Mouse (Mus musculus) hindbrain, embryonic 12.5 days (tissue): ENCODE results near the gene Dppa2. TPM values are rescaled to one million over a fixed set of nuclear protein-coding genes. Genes with fewer than 3 reads are reported as not detected.
"Not testable (repeated sequence)": the region's sequence is repeated elsewhere in the genome, so short reads cannot be mapped to it uniquely, and the experiment has no call there.

Experiments used
- ATAC-seq: fragments of 200-750 bp; cut with Nextera tagmentation; 2 replicates; pipeline ENCODE4 v1.8.0; 2017; ENCODE audit warnings: moderate TSS enrichment; ENCODE audit not compliant: low FRiP score
- H3K27ac ChIP-seq: fragments of 300-500 bp; sonication (generic); 2 replicates; pipeline ENCODE4 v1.5.1; 2016; ENCODE audit warnings: mild to moderate bottlenecking
- H3K27me3 ChIP-seq: fragments of 300-500 bp; sonication (generic); 2 replicates; pipeline ENCODE4 v1.6.1; 2016; ENCODE audit warnings: mild to moderate bottlenecking
- H3K36me3 ChIP-seq: fragments of 300-500 bp; sonication (generic); 2 replicates; pipeline ENCODE4 v1.6.1; 2016; ENCODE audit warnings: mild to moderate bottlenecking
- H3K4me1 ChIP-seq: fragments of 300-500 bp; sonication (generic); 2 replicates; pipeline ENCODE4 v1.6.1; 2016
- H3K4me2 ChIP-seq: fragments of 300-500 bp; sonication (generic); replicated peaks from 2 replicates; pipeline ENCODE4 v1.6.1; 2016; ENCODE audit warnings: mild to moderate bottlenecking
- H3K4me3 ChIP-seq: fragments of 300-500 bp; sonication (generic); 2 replicates; pipeline ENCODE4 v1.5.1; 2016; ENCODE audit warnings: mild to moderate bottlenecking
- H3K9ac ChIP-seq: fragments of 300-500 bp; sonication (generic); 2 replicates; pipeline ENCODE4 v1.6.1; 2016; ENCODE audit warnings: mild to moderate bottlenecking, moderate library complexity
- H3K9me3 ChIP-seq: fragments of 300-500 bp; sonication (generic); replicated peaks from 2 replicates; pipeline ENCODE4 v1.6.1; 2016; ENCODE audit warnings: mild to moderate bottlenecking
- WGBS: fragments of 180-500 bp; shearing (Covaris S2); methylation state at CpG from one replicate; pipeline ENCODE4 v1.1.7; 2016; 5-methylcytosine and 5-hydroxymethylcytosine counted together
- polyA plus RNA-seq: library from polyadenylated mRNA; unstranded; fragments of >200 nt; fragmentation: Nextera tagmentation; extraction: Ambion mirVana; gene quantifications from 2 replicates; pipeline ENCODE4 v1.2.1, GENCODE M21; 2016

Dppa2 gene
- polyA plus RNA-seq, 1 experiment from 2014 or later, result not detected

DNA sequence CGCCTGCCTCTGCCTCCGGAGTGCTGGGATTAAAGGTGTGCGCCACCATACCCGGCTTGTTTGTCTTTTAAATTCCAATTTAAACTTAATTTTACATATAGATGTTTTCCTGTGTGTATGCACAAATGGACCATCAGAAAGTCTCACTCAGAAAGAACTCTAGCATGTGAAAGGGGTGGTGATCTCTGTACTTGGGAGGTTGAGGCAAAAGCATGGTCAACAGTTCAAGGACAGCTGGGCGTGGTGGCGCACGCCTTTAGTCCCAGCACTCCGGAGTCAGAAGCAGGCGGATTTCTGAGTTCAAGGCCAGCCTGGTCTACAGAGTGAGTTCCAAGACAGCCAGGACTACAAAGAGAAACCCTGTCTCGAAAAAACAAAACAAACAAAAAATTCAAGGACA lies 5.2 kb downstream of the Dppa2 start:
- not testable (repeated sequence) for ATAC-seq, H3K9ac ChIP-seq, H3K36me3 ChIP-seq, H3K4me2 ChIP-seq, H3K27ac ChIP-seq, H3K9me3 ChIP-seq, H3K4me1 ChIP-seq, H3K4me3 ChIP-seq, H3K27me3 ChIP-seq
- WGBS, result 96% methylated on average over 10 of the region's 10 CpGs

GRCm38 (mm10) chr16:48309912-48310630 lies 6.4 kb downstream of the Dppa2 start:
- Histone ChIP-seq H3K27me3 (no peaks in the 10 kb centered on the region), H3K9me3 (no peaks in the 10 kb centered on the region), H3K9ac (no peak overlapping the region), H3K4me1 (no peaks in the 10 kb centered on the region), H3K4me2 (no peak overlapping the region), H3K27ac (no peak overlapping the region), H3K4me3 (no peak overlapping the region), H3K36me3 (no peaks in the 10 kb centered on the region)
- 80% methylated on average over 12 of the region's 12 CpGs for WGBS
- no peak for ATAC-seq

- H3K4me1 ChIP-seq, result no peaks in the 10 kb centered on the region
- no peak for ATAC-seq
- WGBS, result 88% methylated on average over 3 of the region's 3 CpGs
Measured at GRCm38 (mm10) chr16:48315294-48315693, 11.6 kb downstream of the Dppa2 start.

GRCm38 (mm10) chr16:48320781-48321180 lies 17.1 kb downstream of the Dppa2 start:
- Histone ChIP-seq H3K9me3 (no peaks in the 10 kb centered on the region), H3K27me3 (no peaks in the 10 kb centered on the region), H3K4me2 (no peak overlapping the region), H3K9ac (no peak overlapping the region), H3K27ac (no peak overlapping the region), H3K4me3 (no peak overlapping the region), H3K36me3 (no peaks in the 10 kb centered on the region), H3K4me1 (no peaks in the 10 kb centered on the region)
- no peak for ATAC-seq
- 88% methylated on average over 6 of the region's 6 CpGs for WGBS

More at GRCm38 (mm10) chr16:48315294-48315693, 11.6 kb downstream of the Dppa2 start:
- H3K9ac ChIP-seq, result no peak overlapping the region
- no peak overlapping the region for H3K4me2 ChIP-seq
- no peaks in the 10 kb centered on the region for H3K27me3 ChIP-seq
- H3K27ac ChIP-seq, result no peak overlapping the region
- no peaks in the 10 kb centered on the region for H3K9me3 ChIP-seq
- no peaks in the 10 kb centered on the region for H3K36me3 ChIP-seq
- no peak overlapping the region for H3K4me3 ChIP-seq

GRCm38 (mm10) chr16:48323133-48323532 lies 19.4 kb downstream of the Dppa2 start:
- Histone ChIP-seq H3K27ac (no peak overlapping the region), H3K27me3 (no peaks in the 10 kb centered on the region), H3K9ac (no peak overlapping the region), H3K36me3 (no peaks in the 10 kb centered on the region), H3K4me3 (no peak overlapping the region), H3K9me3 (no peaks in the 10 kb centered on the region), H3K4me1 (no peaks in the 10 kb centered on the region), H3K4me2 (no peak overlapping the region)
- ATAC-seq, result no peak
- WGBS, result 65% methylated on average over 6 of the region's 6 CpGs

DNA sequence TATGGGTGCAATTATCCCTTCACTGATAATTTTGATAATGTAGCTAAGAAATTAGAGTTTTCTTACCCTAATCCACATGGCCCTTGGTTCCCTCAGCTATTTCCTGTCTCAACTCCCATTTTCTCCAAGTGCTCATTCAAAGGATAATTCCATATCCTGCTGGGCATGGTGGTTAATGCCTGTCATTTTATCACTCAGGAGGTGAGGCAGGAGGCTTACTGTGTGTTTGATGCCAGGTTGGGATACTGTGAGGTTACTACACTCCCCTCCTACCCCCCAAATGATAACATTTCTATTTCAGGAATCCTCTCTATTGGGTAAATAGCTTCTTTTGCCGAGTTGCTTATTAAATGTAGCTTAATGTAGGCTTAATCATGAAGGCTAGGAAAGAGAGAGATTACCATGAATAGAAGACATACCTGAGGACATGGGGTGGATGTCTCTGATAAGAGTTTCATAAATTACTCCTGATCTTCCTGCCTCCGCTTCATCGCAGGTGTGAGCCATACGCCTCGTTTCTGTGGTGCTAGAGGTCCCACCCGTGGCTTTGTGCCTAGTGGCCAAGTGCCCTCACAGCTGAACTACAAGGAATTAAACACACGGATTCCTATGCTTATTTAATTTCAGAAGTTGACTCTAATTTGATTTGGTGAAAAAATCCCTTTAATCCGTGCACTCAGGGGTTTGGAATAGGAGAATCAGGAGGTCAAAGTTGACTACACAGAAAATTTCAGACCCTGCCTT lies 20.1 kb downstream of the Dppa2 start:
- H3K36me3 ChIP-seq, result no peaks in the 10 kb centered on the region
- no peaks in the 10 kb centered on the region for H3K9me3 ChIP-seq
- no peak overlapping the region for H3K9ac ChIP-seq
- no peaks in the 10 kb centered on the region for H3K4me1 ChIP-seq
- no peak overlapping the region for H3K27ac ChIP-seq
- H3K4me2 ChIP-seq, result no peak overlapping the region
- no peak overlapping the region for H3K4me3 ChIP-seq
- no peaks in the 10 kb centered on the region for H3K27me3 ChIP-seq
- WGBS, result 87% methylated on average over 8 of the region's 8 CpGs
- no peak for ATAC-seq

DNA sequence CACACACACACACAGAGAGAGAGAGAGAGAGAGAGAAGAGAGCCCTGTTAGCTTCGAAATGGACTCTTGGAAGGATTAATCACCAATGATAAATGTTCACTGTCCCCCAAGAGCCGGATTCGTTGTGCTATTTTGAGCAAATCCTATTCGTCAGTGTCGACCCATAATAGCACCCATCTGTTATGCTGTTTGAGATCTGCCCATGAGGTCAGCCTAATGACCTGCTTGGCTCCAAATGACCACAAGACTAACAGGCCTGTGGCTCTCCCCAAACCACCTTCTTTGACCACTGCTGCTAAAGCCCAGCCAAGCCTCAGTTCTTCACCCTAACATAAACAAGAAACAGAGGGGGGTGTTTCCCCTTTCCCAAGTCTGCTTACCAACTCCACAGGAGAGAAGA lies 23.2 kb downstream of the Dppa2 start:
- no peak overlapping the region for H3K4me3 ChIP-seq
- no peak overlapping the region for H3K9ac ChIP-seq
- H3K36me3 ChIP-seq, result no peaks in the 10 kb centered on the region
- WGBS, result 40% methylated on average over 5 of the region's 5 CpGs
- H3K27ac ChIP-seq, result no peak overlapping the region
- H3K9me3 ChIP-seq, result no peaks in the 10 kb centered on the region
- H3K4me2 ChIP-seq, result no peak overlapping the region
- ATAC-seq, result peak; percentile 46; the same call in 1 of the 2 replicates
- no peaks in the 10 kb centered on the region for H3K27me3 ChIP-seq
- no peaks in the 10 kb centered on the region for H3K4me1 ChIP-seq

DNA sequence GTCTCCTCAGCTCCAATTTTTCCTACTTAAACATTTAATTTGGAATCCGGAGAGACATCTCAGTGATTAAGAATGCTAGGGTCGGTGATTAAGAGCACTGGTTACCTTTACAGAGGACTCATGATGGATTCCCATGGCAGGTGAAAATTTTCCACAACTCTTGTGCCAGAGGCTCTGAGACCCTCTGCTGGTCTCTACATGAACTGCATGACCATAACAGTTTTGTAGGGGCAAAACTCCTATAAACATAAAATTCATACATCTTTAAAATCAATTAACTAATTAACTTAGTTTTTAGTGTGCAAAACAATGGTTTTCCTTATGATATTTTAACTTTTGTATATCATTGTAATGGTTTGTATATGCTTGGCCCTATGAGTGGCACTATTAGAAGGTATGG lies 24.7 kb downstream of the Dppa2 start:
- Histone ChIP-seq H3K27me3 (no peaks in the 10 kb centered on the region), H3K27ac (no peak overlapping the region), H3K9ac (no peak overlapping the region)

DNA sequence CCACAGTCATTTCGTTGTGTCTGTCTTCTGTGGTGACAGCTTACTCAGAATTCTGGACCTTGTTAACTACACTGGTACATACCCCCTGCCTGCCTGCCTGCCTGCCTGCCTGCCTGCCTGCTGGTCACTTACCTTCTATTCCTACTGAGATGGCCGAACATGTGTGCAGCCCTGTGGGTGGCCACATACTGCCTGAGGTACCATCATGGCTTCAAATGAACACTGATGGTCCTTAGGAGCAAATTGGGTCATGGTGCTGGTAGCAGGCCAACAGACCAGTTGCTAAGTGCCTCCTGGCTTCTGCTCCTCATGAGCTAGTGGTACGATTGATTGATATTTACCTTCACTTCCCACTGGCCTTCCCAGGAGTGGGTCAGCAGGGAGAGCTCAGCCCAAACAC lies 28.1 kb downstream of the Dppa2 start:
- no peak for ATAC-seq
- 76% methylated on average over 3 of the region's 3 CpGs for WGBS
- Histone ChIP-seq H3K4me2 (no peak overlapping the region), H3K27me3 (no peaks in the 10 kb centered on the region), H3K4me1 (no peaks in the 10 kb centered on the region), H3K9me3 (no peaks in the 10 kb centered on the region), H3K36me3 (no peaks in the 10 kb centered on the region), H3K4me3 (no peak overlapping the region), H3K9ac (no peak overlapping the region), H3K27ac (no peak overlapping the region)

More for the DNA sequence above, 24.7 kb downstream of the Dppa2 start:
- no peak for ATAC-seq
- no peaks in the 10 kb centered on the region for H3K36me3 ChIP-seq
- 91% methylated on average over 2 of the region's 2 CpGs for WGBS
- no peak overlapping the region for H3K4me3 ChIP-seq
- H3K4me1 ChIP-seq, result no peaks in the 10 kb centered on the region
- H3K4me2 ChIP-seq, result no peak overlapping the region
- H3K9me3 ChIP-seq, result no peaks in the 10 kb centered on the region

DNA sequence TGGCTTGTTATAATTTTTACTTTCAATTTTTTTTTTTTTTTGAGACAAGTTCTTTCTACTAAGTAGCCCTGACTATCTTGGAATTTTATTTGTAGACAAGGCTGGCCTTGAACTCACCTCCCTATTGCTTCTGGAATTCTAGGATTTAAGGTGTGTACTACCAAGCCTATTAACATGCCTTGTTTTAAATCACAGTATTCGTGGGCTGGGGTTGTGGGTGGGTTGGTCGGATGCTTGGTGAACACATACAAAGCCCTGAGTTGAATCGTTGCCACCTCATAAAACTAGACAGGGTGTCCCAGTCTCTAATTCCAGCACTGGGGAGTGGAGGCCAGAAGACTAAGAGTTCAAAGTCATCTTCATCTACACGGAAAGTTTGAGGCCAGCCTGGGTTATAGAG lies 31.6 kb downstream of the Dppa2 start:
- Histone ChIP-seq H3K36me3 (no peaks in the 10 kb centered on the region), H3K9me3 (no peaks in the 10 kb centered on the region), H3K4me1 (no peaks in the 10 kb centered on the region), H3K4me2 (no peak overlapping the region), H3K4me3 (no peak overlapping the region), H3K9ac (no peak overlapping the region), H3K27ac (no peak overlapping the region), H3K27me3 (no peaks in the 10 kb centered on the region)
- ATAC-seq, result no peak
- WGBS, result 87% methylated on average over 4 of the region's 4 CpGs

DNA sequence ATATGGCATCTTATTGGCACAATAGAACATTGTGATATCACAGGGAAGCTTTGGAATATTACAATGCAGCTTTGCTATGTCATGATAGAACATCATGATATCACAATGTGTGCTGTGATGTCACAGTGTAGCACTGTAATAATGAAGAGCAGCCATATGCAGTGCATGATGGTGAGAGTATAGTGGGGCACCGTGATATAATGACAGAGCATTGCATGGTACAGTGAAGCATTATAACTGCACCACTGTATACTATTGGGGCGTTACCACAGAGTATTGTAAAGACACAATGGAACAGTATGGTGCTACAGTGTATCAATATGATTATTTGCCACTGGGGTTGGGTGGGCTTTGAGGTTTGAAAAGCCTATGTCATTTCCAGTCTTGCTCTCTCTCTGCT lies 40.5 kb downstream of the Dppa2 start:
- Histone ChIP-seq H3K27me3 (no peaks in the 10 kb centered on the region), H3K36me3 (no peaks in the 10 kb centered on the region), H3K27ac (no peak overlapping the region), H3K9me3 (no peaks in the 10 kb centered on the region), H3K4me1 (no peaks in the 10 kb centered on the region), H3K9ac (no peak overlapping the region), H3K4me3 (no peak overlapping the region), H3K4me2 (no peak overlapping the region)
- 89% methylated on average over 2 of the region's 2 CpGs for WGBS
- ATAC-seq, result no peak

- H3K27ac ChIP-seq, result no peak overlapping the region
- no peak for ATAC-seq
- no peak overlapping the region for H3K9ac ChIP-seq
- no peaks in the 10 kb centered on the region for H3K9me3 ChIP-seq
- H3K4me1 ChIP-seq, result no peaks in the 10 kb centered on the region
- no peaks in the 10 kb centered on the region for H3K27me3 ChIP-seq
- WGBS, result 84% methylated on average over 1 of the region's 1 CpGs
- no peak overlapping the region for H3K4me3 ChIP-seq
- H3K4me2 ChIP-seq, result no peak overlapping the region
- H3K36me3 ChIP-seq, result no peaks in the 10 kb centered on the region
Measured at GRCm38 (mm10) chr16:48347246-48347645, 43.5 kb downstream of the Dppa2 start.

- H3K27ac ChIP-seq, result no peak overlapping the region
- WGBS, result 77% methylated on average over 5 of the region's 5 CpGs
- ATAC-seq, result no peak
- no peak overlapping the region for H3K9ac ChIP-seq
- no peaks in the 10 kb centered on the region; the same call in 1 of the 2 replicates for H3K9me3 ChIP-seq
- H3K4me2 ChIP-seq, result no peak overlapping the region
- H3K4me1 ChIP-seq, result no peaks in the 10 kb centered on the region
- H3K4me3 ChIP-seq, result no peak overlapping the region
- no peaks in the 10 kb centered on the region for H3K36me3 ChIP-seq
- no peaks in the 10 kb centered on the region for H3K27me3 ChIP-seq
Measured at GRCm38 (mm10) chr16:48355716-48356115, 52.0 kb downstream of the Dppa2 start.
